Mouse (Mus musculus) heart, postnatal 0 days (tissue): ENCODE measurements around the gene Man2a1.

Experiments used
- CTCF ChIP-seq: IDR thresholded peaks from 2 replicates; pipeline ENCODE4 v1.5.1; 2016; ENCODE audit warnings: antibody characterized with exemption, control low read depth, low read depth
- EP300 ChIP-seq: IDR thresholded peaks from 2 replicates; pipeline ENCODE4 v1.6.1; 2016; ENCODE audit warnings: antibody characterized with exemption, low read depth

DNA sequence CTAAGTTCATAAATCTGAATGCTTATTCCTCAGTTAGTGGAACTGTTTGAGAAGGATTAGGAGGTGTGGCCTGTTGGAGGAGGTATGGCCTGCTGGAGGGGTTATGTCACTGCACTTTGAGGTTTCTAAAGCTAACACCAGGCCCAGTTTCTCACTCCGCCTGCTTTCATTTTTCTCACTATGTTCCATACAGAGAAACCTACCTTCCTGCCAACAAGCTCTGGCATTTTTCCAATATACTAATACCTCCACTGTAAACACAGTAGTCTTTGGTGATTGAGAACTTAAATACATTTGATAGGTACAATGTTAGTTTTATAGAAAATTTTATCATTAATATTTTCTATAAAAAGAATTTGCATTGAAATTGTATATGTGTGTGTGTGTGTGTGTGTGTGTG lies 73.9 kb downstream of the Man2a1 start:
- no peak for TF ChIP-seq EP300
- TF ChIP-seq CTCF = no peak
